Mouse (Mus musculus) myocyte (in vitro differentiated cells): ENCODE results near the gene Bcl9l.
A peak's percentile ranks its signal among the peaks of the same experiment; 100 is the strongest.

Source experiments
- MAX ChIP-seq: IDR thresholded peaks from one replicate; pipeline ENCODE4 v1.6.1; 2011; ENCODE audit warnings: low read depth, mild to moderate bottlenecking, control low read depth
- REST ChIP-seq: IDR thresholded peaks from one replicate; pipeline ENCODE4 v1.6.1; 2011; ENCODE audit warnings: mild to moderate bottlenecking, control low read depth, moderate library complexity; ENCODE audit not compliant: insufficient read depth, insufficient read length
- USF1 ChIP-seq: IDR thresholded peaks from one replicate; pipeline ENCODE4 v1.6.1; 2011; ENCODE audit warnings: low read depth, mild to moderate bottlenecking, control low read depth, moderate library complexity

GRCm38 (mm10) chr9:44461950-44462349, 20.7 kb upstream of the Bcl9l start:
- TF ChIP-seq MAX = no peak
- peak; percentile 26 for TF ChIP-seq USF1
- TF ChIP-seq REST = no peak
